Mouse (Mus musculus) effector memory CD4-positive, alpha-beta T cell, adult 7 months (primary cell): Measurements from ENCODE around the gene Glis2. TPM values are rescaled to one million over a fixed set of nuclear protein-coding genes. Genes with fewer than 3 reads are reported as not detected.

Experiments used
- polyA plus RNA-seq: library from polyadenylated mRNA; unstranded; fragments of 100-300 nt; shearing (Covaris generic); gene quantifications from one replicate; pipeline ENCODE4 v1.2.1, GENCODE M21; 2017

The Glis2 gene
- polyA plus RNA-seq = 1.0 TPM

GRCm38 (mm10) chr16:4593971-4594813, at the start of gene Glis2:
Glis2 (plus strand) TSS chr16:4594713.

GRCm38 (mm10) chr16:4559715-4560144, 34.8 kb upstream of the Glis2 start, which contains the start of gene Tfap4:
Tfap4 (minus strand) TSS chr16:4559854.

GRCm38 (mm10) chr16:4624481-4625110, 30.1 kb downstream of the Glis2 start, which contains the start of gene Pam16:
Pam16 (minus strand) TSS chr16:4624988.

GRCm38 (mm10) chr16:4639831-4640237, 45.3 kb downstream of the Glis2 start, which contains the start of the genes Vasn and Dnaja3:
Vasn (plus strand) TSS chr16:4639941.
Dnaja3 (plus strand) TSS chr16:4639989.

Other genes with a start within 250 kb of the Glis2 start
- 0.13 TPM for gene Adcy9, start 174.2 kb upstream of the Glis2 start, polyA plus RNA-seq
- gene Srl, start 52.9 kb upstream of the Glis2 start, polyA plus RNA-seq = not detected
- gene Tfap4, start 34.9 kb upstream of the Glis2 start, polyA plus RNA-seq = 0.95 TPM
- 7.0 TPM for gene Pam16, start 30.3 kb downstream of the Glis2 start, polyA plus RNA-seq
- 0.87 TPM for gene Vasn, start 45.2 kb downstream of the Glis2 start, polyA plus RNA-seq
- 38.2 TPM for gene Dnaja3, start 45.3 kb downstream of the Glis2 start, polyA plus RNA-seq
- gene Coro7, start 85.1 kb downstream of the Glis2 start, polyA plus RNA-seq = 125 TPM
- gene Nmral1, start 124.6 kb downstream of the Glis2 start, polyA plus RNA-seq = 2.2 TPM
- 57.2 TPM for gene Hmox2, start 131.6 kb downstream of the Glis2 start, polyA plus RNA-seq
- gene Cdip1, start 195.6 kb downstream of the Glis2 start, polyA plus RNA-seq = 47.7 TPM
- 0.29 TPM for gene 4930562C15Rik, start 240.7 kb downstream of the Glis2 start, polyA plus RNA-seq